Mouse (Mus musculus) megakaryocyte progenitor cell, adult 5-6 weeks (primary cell): ENCODE data around the gene Ren1. TPM values are rescaled to one million over a fixed set of nuclear protein-coding genes. Genes with fewer than 3 reads are reported as not detected.
"Not testable (repeated sequence)": the region's sequence is repeated elsewhere in the genome, so short reads cannot be mapped to it uniquely, and the experiment has no call there.

Experiments used
- ATAC-seq: replicated peaks from 2 replicates; pipeline ENCODE4 v1.8.0; 2016; ENCODE audit warnings: mild to moderate bottlenecking, moderate TSS enrichment, inconsistent platforms; ENCODE audit not compliant: poor library complexity
- total RNA-seq, 2 experiments: library from RNA; stranded (forward) in 1 of 2; stranded (reverse) in 1 of 2; fragments of 157-497, 149-512 nt in 1 of 2; fragments of 200-1000 nt in 1 of 2; gene quantifications; 2 replicates each; pipeline versions ENCODE4 v1.2.3 to v1.2.4; 2015 to 2017

Ren1 gene
- total RNA-seq, 2 experiments from 2014 or later, result not detected

- not testable (repeated sequence) for ATAC-seq
Observed at GRCm38 (mm10) chr1:133340403-133340802, 9.9 kb upstream of the Ren1 start.

GRCm38 (mm10) chr1:133344357-133344756 is 6.0 kb upstream of the Ren1 start:
- no peak for ATAC-seq

DNA sequence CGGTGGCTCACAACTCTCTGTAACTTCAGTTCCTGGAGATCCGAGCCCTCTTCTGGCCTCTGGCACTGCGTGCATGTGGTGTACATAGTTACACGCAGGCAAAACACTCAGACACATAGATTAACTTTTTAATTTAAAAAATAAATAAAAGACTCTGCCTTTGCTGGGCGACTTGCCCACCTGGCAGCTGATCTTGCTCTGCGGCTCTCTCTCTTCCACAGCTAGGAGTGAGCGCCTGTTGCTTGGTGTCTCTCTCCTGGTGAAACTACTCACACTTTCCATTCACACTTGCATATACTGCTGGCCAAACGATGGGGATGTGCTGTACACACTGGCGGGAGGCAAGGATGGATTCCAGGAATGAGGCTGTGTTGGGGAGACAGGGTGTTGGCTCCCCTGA is 3.8 kb upstream of the Ren1 start:
- ATAC-seq, result no peak

DNA sequence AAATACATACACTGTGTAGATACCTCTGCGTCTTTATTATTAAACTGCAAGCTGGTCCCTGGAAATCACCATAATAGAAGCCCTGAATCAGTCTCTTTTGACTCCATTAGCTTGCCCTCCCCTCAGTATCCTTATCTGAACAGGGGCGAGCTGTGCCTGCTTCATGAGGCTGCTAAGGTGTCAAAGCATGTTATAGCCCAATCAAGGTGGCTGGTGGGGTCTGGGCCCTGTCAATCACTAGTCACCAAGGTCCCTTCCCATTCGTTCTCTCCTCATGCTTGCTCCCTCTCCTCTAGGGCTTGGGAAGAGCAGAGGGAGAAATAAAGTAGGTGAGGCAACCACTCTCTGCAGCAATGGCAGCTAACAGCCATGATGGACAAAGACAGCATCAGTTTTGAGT is 3.1 kb upstream of the Ren1 start:
- ATAC-seq, result no peak

DNA sequence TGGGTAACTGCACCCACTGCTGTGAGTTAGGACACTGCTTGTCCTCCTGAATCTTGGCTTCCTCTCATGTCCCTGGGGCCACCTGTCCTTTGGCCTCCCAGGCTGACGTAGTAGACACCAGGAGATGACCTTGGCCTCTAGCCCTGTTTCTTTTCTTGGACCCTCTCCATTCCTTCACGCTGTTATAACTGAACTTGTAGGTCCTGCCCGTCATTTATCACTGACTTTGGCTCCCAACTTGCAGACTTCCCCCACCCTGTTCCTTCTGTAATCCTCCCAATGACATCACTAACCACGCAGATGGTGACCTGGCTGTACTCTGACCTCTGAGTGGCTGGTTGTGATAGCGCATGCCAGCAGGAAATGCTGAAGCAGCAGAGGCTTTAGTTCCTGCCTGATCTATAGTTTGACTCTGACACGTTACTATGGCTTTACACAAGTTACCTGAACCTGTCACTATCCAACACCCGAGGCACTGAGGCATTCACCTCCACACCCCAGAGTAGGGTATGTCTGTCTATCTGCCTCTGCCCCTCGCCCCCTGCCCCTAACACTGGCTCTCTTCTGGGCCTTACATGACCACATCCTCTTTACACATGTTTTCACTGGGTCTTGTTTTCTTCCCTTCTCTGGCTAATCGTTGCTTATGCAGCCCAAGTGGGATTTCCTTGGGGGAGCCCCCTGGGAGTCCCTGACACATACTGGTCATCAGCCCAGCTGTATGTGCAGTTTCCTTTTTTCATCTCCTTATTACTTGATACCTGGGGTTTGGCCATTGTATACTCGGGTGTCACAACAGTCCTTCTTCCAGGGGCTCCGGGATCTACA is 2.4 kb upstream of the Ren1 start:
- ATAC-seq, result peak; percentile 93

- ATAC-seq, result no peak
Observed at GRCm38 (mm10) chr1:133351762-133352161, 1.5 kb downstream of the Ren1 start.

- ATAC-seq, result peak; percentile 93
Observed at GRCm38 (mm10) chr1:133353371-133353809, 3.1 kb downstream of the Ren1 start.

GRCm38 (mm10) chr1:133355469-133355868 is 5.2 kb downstream of the Ren1 start:
- ATAC-seq, result no peak

DNA sequence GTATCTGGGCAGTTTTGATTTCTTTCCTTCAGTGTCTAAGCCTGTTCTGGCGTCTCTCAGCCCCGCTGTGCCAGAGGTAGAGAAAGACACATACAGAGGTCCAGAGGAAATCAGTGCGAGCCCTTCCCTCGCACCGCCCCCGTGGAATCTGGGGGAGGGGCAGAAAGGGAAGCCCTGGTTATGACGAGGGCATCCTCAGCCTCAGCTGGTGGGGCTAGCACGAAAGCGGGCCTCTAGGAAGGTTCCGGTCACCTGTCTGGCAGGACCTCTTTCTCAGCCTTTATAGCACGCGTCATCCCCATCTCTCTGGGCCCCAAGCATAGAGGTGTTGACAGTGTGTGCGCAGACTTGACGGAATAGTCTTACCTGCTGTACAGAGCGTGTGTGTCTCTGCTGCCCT is 5.6 kb downstream of the Ren1 start:
- no peak for ATAC-seq

DNA sequence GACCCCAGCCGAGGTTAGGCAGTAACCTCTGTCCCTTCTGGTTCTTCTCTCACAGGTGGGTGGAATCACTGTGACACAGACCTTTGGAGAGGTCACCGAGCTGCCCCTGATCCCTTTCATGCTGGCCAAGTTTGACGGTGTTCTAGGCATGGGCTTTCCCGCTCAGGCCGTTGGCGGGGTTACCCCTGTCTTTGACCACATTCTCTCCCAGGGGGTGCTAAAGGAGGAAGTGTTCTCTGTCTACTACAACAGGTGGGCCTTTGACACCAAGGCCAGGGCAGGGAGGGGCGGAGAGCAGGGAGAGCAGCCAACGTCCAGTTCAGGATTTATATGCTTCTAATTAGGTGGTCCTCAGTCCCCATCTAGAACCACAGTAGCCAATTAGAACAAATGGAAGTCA is 6.0 kb downstream of the Ren1 start:
- no peak for ATAC-seq

DNA sequence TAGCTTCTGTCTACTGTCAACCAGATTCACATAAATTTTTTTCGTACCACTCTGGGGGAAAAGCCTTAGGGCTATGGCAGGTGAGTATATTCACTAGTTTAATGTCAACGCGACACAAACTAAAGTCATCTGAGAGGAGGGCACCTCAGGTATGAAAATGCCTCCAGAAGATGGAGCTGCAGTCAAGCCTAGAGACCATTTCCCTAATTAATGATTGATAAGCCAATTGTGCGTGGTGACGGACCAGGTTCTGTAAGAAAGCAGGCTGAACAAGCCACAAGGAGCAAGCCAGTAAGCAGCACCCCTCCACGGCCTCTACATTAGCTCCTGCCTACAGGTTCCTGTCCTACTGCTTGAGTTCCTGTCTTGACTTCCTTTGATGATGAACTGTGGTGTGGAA is 10.7 kb downstream of the Ren1 start:
- ATAC-seq, result no peak

DNA sequence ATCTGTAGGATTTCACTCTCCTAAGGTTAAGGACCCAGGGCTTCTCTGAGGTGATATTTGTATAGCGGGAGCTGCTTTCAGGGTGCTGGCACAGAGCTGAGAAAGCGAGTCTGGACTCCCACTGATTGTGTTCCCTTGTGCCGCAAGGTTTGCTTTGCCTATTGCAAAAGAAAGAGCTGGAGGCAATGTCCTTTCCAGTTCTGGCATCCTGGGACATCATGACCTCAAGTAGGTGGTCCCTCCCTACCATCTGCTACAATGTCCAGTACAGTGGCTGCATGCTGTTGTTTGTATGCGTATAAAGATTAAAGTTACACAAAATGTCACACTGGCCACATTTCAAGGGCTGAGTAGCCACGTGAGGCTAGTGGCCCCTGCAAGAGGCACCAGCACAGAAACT is 11.8 kb downstream of the Ren1 start:
- no peak for ATAC-seq

DNA sequence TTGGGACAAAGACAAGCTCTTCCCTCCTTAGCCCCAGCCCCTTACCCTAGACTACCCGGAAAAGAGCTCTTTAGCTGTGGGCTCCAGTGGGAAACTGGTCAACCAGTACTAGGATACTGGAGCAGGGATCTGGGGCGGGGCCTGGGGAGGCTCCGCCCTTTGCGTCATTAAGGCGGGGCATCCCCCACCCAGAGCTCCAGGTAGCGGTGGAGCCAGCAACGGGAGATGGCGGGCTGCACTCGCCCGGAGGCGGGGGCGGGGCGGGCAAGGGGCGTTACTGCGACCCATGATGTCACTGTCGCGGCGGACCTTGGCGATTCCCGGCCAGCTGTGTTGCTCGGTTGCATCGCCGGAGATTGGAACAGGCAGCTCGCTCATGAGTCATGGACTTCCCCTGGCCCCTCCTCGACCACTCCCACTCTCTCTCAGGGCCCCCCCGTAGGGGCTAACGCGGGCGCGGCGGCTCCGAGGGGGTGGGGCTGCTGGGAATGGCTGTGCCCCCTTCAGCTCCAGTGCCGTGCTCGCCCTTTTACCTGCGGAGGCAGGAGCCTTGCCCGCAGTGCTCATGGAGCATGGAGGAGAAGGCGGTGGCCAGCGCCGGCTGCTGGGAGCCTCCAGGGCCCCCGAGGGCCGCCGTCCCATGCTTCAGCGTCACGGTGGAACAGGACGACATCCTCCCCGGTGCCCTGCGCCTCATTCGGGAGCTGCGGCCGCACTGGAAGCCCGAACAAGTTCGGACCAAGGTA is 13.1 kb downstream of the Ren1 start, which contains the start of gene Etnk2:
Gene Etnk2, plus strand, starts transcription at position 297 of the 746 bp plus-strand sequence.
- ATAC-seq, result peak; percentile 61

- ATAC-seq, result no peak
Observed at GRCm38 (mm10) chr1:133364022-133364630, 13.8 kb downstream of the Ren1 start.

DNA sequence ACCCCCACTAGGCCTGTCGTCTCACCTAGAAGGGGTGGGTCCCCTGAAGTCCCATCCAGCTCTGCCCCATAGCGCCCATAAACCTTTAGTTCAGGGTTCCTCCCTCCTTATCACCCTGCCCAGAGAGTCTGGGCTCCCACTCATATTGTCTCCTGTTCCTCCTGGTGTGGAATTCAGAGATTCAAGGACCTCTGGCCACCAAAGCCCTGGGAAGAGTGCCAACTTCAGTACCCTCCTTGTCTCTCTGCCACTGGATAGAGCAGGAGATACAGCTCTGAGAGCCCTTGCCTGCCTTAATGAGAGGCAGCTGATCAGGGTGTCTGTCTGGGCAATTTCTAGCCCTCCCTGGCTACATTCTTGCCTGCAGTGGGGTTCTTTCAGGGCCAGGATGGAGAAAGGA is 14.6 kb downstream of the Ren1 start:
- ATAC-seq, result 0 out of 2 replicates have a peak, but pooled peaks have one; percentile 16

GRCm38 (mm10) chr1:133366951-133367605 is 16.8 kb downstream of the Ren1 start:
- ATAC-seq, result no peak

GRCm38 (mm10) chr1:133367606-133368488 is 17.5 kb downstream of the Ren1 start:
- peak; percentile 41 for ATAC-seq

DNA sequence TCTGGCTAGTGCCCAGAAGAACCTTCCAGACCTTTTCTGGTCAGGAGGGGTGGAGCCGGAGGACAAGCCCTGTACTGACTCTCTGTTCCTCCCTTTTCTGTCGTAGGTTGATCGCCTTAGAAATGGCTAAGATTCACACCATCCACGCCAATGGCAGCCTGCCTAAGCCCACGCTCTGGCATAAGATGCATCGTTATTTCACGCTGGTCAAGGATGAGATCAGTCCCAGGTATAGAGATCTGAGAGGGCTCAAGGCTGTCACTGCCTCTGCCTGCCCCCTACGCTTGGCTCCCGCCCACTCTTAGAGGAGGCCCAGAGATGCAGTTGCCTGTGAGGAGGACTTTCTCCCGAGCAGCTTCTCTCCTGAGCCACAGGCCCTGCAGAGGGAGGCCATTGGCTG is 18.3 kb downstream of the Ren1 start:
- no peak for ATAC-seq

- no peak for ATAC-seq
Observed at GRCm38 (mm10) chr1:133370352-133370751, 20.0 kb downstream of the Ren1 start.

DNA sequence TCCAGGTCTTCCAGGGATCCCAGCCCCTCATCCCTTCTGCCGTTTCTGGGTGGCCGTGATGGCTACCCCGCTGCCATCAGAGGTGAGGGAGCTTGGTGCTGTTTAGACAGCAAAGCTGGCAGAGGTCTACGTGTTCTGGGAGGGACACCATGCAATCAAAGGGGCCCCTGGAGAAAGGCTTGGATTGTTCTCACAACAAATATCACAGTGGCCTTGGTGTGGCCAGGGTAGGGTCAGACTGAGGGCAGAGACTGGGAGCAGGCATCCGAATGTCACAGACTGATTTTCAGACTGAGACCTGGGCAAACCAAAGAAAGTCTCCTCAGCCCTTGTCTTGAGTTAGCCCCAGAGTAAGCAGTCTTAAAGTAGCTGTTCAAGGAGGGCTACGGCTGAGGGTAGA is 21.1 kb downstream of the Ren1 start:
- ATAC-seq, result no peak
